Mouse (Mus musculus) heart, embryonic 13.5 days (tissue): ENCODE data around the gene Tmub2. TPM values are rescaled to one million over a fixed set of nuclear protein-coding genes. Genes with fewer than 3 reads are reported as not detected.
A peak's percentile ranks its signal among the peaks of the same experiment; 100 is the strongest.

Source experiments
- ATAC-seq: fragments of 200-750 bp; cut with Nextera tagmentation; 2 replicates; pipeline ENCODE4 v1.8.0; 2017; ENCODE audit warnings: moderate TSS enrichment; ENCODE audit not compliant: insufficient number of reproducible peaks, low FRiP score, low TSS enrichment; ENCODE audit errors: extremely low read depth
- H3K27ac ChIP-seq: fragments of 300-500 bp; sonication (generic); replicated peaks from 2 replicates; pipeline ENCODE4 v1.5.1; 2015; ENCODE audit warnings: moderate library complexity, mild to moderate bottlenecking, inconsistent platforms
- H3K27me3 ChIP-seq: fragments of 300-500 bp; sonication (generic); replicated peaks from 2 replicates; pipeline ENCODE4 v1.6.1; 2015; ENCODE audit warnings: mild to moderate bottlenecking, inconsistent platforms
- H3K36me3 ChIP-seq: fragments of 300-500 bp; sonication (generic); 2 replicates; pipeline ENCODE4 v1.6.1; 2015; ENCODE audit warnings: mild to moderate bottlenecking, inconsistent platforms
- H3K4me1 ChIP-seq: fragments of 300-500 bp; sonication (generic); 2 replicates; pipeline ENCODE4 v1.6.1; 2015; ENCODE audit warnings: inconsistent platforms
- H3K4me2 ChIP-seq: fragments of 300-500 bp; sonication (generic); 2 replicates; pipeline ENCODE4 v1.6.1; 2015; ENCODE audit warnings: inconsistent platforms, mild to moderate bottlenecking, moderate library complexity
- H3K4me3 ChIP-seq: fragments of 300-500 bp; sonication (generic); 2 replicates; pipeline ENCODE4 v1.5.1; 2015; ENCODE audit warnings: moderate library complexity, mild to moderate bottlenecking, inconsistent platforms
- H3K9ac ChIP-seq: fragments of 300-500 bp; sonication (generic); 2 replicates; pipeline ENCODE4 v1.6.1; 2015; ENCODE audit warnings: inconsistent platforms, mild to moderate bottlenecking, moderate library complexity
- H3K9me3 ChIP-seq: fragments of 300-500 bp; sonication (generic); 2 replicates; pipeline ENCODE4 v1.6.1; 2016; ENCODE audit warnings: inconsistent platforms
- whole genome bisulfite sequencing: fragments of 180-500 bp; shearing (Covaris S2); methylation state at CpG from one replicate; pipeline ENCODE4 v1.1.7; 2015; ENCODE audit warnings: mixed read lengths; 5-methylcytosine and 5-hydroxymethylcytosine counted together
- polyA plus RNA-seq: library from polyadenylated mRNA; unstranded; fragments of >200 nt; fragmentation: Nextera tagmentation; extraction: Ambion mirVana; gene quantifications from 2 replicates; pipeline ENCODE4 v1.2.1, GENCODE M21; 2015

Tmub2 gene
- polyA plus RNA-seq, 1 experiment from 2014 or later = 36.8 TPM

DNA sequence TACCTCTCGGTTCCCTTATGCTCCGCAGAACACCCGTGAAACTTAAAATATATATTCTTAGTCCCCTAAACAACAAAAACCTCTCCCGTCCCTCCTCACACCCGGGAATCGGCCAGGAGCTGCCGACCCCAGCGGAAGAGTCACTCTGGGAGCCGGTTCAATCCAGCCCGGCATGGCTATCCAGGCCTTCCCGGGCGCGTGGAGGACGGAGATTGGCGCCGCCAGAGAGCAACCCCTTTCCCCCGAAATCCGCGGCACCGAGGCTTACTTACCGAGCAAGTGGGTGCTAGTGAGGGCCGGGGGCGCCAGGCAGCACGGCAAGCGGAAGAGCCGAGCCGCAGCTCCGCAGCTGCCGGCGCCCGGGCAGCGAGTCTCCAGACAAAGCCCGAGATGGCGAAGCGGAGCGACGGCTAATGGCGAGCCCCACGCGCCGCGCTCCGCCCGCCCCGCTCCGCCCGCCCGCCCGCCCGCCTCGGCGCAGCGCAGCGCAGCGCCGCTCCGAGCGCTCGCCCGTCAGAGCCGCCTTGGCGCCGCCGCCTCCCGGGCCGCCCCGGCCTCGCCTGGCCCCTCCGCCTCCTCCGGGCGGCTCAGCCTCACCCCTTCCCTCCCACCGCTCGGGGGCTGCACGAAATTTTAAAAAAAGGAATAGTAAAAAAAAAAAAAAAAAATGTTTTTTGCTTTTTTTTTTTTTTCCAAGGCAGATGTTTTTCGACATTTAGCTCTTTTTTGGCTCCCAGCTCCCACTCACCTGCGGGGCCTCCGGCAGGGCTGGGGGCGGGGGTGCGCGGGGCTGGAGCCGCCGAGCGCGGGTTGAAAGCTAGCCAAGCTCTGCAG, 34.1 kb downstream of the Tmub2 start:
- H3K27me3 ChIP-seq = 0 out of 2 replicates have a peak, but pooled peaks cover 8% of the 10 kb centered on the region
- ATAC-seq = 0 out of 2 replicates have a peak, but pooled peaks have one; percentile 5

DNA sequence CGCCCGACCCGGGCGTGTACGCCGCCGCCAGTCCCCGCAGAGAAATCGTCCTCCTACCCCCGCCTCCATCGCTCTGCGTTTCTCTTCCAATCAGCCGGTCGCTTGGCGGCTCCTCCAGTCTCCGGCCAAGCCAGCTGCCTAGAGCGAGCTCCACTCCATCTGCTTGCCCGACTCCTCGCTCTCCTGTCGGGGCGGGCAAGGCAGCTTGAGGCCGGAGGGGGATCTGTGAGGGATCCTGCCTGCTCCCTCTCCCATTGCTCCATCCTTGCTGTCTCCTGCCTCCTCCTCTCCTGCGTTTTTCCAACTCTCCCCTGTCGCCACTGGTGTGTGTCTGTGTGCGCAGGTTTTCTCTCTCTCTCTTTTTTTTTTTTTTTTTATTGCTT, 34.7 kb downstream of the Tmub2 start, which contains the start of gene Ubtf:
TSS of gene Ubtf (minus strand) at position 333 of the 383 bp plus-strand sequence.
- H3K36me3 ChIP-seq = peaks cover 14% of the 10 kb centered on the region
- ATAC-seq = no peak
- peak within 1 kb of the TSS; percentile 100 for H3K9ac ChIP-seq
- peak within 1 kb of the TSS; percentile 100 for H3K4me3 ChIP-seq
- peak within 1 kb of the TSS; percentile 99 for H3K27ac ChIP-seq
- WGBS = 0% methylated on average over 25 of the region's 25 CpGs
- peak within 1 kb of the TSS; percentile 86 for H3K4me2 ChIP-seq
- H3K4me1 ChIP-seq = peaks cover 26% of the 10 kb centered on the region
- H3K9me3 ChIP-seq = no peaks in the 10 kb centered on the region
- 0 out of 2 replicates have a peak, but pooled peaks cover 8% of the 10 kb centered on the region for H3K27me3 ChIP-seq

More for the DNA sequence above, 34.1 kb downstream of the Tmub2 start:
- Histone ChIP-seq H3K4me3 (peak overlapping the region; percentile 100), H3K9me3 (no peaks in the 10 kb centered on the region), H3K27ac (peak overlapping the region; percentile 99), H3K9ac (peak overlapping the region; percentile 100), H3K36me3 (peaks cover 20% of the 10 kb centered on the region), H3K4me1 (peaks cover 26% of the 10 kb centered on the region), H3K4me2 (peak overlapping the region; percentile 86)
- under 1% methylated on average over 81 of the region's 84 CpGs for WGBS

DNA sequence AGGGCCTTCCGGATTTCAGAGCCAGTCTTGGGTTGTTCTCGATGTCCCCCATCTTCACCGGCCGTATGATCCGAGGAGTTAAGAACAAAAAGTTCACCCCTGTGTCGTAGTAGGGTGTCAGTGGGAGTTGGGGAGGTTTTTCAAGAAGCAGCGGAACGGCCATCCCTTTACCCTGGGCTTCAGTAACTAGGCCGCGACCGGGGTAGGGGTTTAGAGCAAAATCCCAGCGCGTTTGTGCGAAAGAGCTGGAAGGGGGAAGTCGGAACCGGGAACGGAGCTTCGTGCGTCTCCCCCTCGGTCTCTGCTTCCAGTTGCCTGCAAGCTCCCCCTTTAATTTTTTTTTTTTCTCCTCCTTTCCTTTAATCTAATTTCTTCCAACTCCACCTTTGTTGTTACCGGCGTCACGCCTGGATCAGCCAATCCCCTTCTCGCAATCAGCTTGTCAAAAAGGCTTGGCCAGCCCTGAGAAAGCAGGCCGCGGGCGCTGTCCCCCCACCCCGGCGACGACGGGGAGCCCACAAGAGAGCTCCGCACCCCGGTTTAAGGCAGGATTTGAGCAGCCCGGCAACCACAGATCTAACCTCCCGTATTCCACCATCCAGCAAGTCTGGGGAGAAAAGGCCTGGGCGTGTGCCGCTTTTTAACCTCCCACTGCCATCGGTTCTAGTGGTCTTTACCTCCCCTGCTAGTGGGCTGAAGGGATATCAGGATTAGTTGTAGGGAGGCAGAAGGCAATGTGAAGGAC, 35.4 kb downstream of the Tmub2 start:
- no peak for ATAC-seq
- WGBS = under 1% methylated on average over 38 of the region's 38 CpGs
- H3K4me3 ChIP-seq = peak overlapping the region; percentile 100
- H3K27me3 ChIP-seq = 0 out of 2 replicates have a peak, but pooled peaks cover 8% of the 10 kb centered on the region
- H3K27ac ChIP-seq = peak overlapping the region; percentile 99
- peaks cover 7% of the 10 kb centered on the region for H3K36me3 ChIP-seq
- H3K4me2 ChIP-seq = peak overlapping the region; percentile 86
- peaks cover 24% of the 10 kb centered on the region for H3K4me1 ChIP-seq
- H3K9ac ChIP-seq = peak overlapping the region; percentile 100
- no peaks in the 10 kb centered on the region for H3K9me3 ChIP-seq

DNA sequence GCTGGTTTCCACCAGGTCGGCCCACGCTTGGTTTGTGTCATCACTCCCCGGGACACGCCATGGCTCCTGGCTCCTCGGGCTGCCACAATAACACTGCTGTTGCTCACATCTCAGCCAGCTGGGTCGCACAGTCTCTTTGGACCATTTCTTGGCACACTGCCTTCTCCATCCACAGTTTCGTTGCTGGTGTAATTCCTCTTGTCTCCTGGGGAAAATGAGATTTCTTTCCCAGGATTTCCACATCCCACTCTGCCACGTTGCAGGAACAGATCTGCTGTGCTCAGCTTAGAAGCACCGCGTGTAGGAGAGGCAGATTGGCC, 35.9 kb downstream of the Tmub2 start:
- peak overlapping the region; percentile 100 for H3K9ac ChIP-seq
- WGBS = 11% methylated on average over 10 of the region's 10 CpGs
- ATAC-seq = no peak

DNA sequence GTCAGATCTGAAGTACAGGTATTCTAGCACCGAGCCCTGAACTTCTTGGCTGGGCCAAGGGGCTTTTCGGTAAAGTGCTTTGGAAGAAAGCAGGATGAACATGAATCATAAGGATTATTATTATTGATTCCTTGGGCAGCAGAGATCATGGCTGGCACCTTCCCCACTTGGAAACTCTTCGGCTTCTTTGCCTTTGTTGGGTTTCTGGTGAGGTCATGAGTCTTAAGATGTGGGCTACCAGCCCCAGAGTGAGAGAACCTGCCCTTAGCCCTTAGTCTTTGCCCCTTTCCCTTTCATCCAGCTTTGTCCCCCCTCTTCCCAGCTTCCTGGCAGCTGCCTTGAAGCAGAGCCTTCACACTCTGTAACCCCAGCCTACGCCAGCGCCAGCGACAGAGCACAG, 37.2 kb downstream of the Tmub2 start:
- ATAC-seq = no peak
- H3K4me3 ChIP-seq = no peak overlapping the region
- no peaks in the 10 kb centered on the region for H3K9me3 ChIP-seq
- 0 out of 2 replicates have a peak, but pooled peaks cover 8% of the 10 kb centered on the region for H3K27me3 ChIP-seq
- no peaks in the 10 kb centered on the region for H3K36me3 ChIP-seq
- H3K4me1 ChIP-seq = peaks cover 10% of the 10 kb centered on the region
- H3K9ac ChIP-seq = no peak overlapping the region
- H3K27ac ChIP-seq = no peak overlapping the region
- no peak overlapping the region for H3K4me2 ChIP-seq
- 65% methylated on average over 6 of the region's 6 CpGs for WGBS

More for the DNA sequence above, 35.9 kb downstream of the Tmub2 start:
- Histone ChIP-seq H3K4me3 (peak overlapping the region; percentile 100), H3K4me1 (peaks cover 18% of the 10 kb centered on the region), H3K36me3 (peaks cover 1% of the 10 kb centered on the region), H3K9me3 (no peaks in the 10 kb centered on the region), H3K27ac (peak overlapping the region; percentile 99), H3K27me3 (0 out of 2 replicates have a peak, but pooled peaks cover 8% of the 10 kb centered on the region), H3K4me2 (peak overlapping the region; percentile 86)

- Histone ChIP-seq H3K27me3 (0 out of 2 replicates have a peak, but pooled peaks cover 8% of the 10 kb centered on the region), H3K4me1 (peaks cover 10% of the 10 kb centered on the region), H3K4me2 (no peak overlapping the region), H3K9ac (no peak overlapping the region), H3K27ac (no peak overlapping the region), H3K9me3 (no peaks in the 10 kb centered on the region), H3K36me3 (no peaks in the 10 kb centered on the region), H3K4me3 (no peak overlapping the region)
- no peak for ATAC-seq
- 72% methylated on average over 1 of the region's 1 CpGs for WGBS
Observed at GRCm38 (mm10) chr11:102323516-102323915, 38.8 kb downstream of the Tmub2 start.

- ATAC-seq = no peak
- Histone ChIP-seq H3K27me3 (0 out of 2 replicates have a peak, but pooled peaks cover 5% of the 10 kb centered on the region), H3K4me2 (no peak overlapping the region), H3K27ac (no peak overlapping the region), H3K9ac (no peak overlapping the region), H3K36me3 (no peaks in the 10 kb centered on the region), H3K9me3 (no peaks in the 10 kb centered on the region), H3K4me1 (no peaks in the 10 kb centered on the region), H3K4me3 (no peak overlapping the region)
- WGBS = 56% methylated on average over 5 of the region's 5 CpGs
Observed at GRCm38 (mm10) chr11:102327250-102327649, 42.5 kb downstream of the Tmub2 start.

GRCm38 (mm10) chr11:102327839-102328238, 43.1 kb downstream of the Tmub2 start:
- Histone ChIP-seq H3K4me1 (no peaks in the 10 kb centered on the region), H3K36me3 (no peaks in the 10 kb centered on the region), H3K9ac (no peak overlapping the region), H3K9me3 (no peaks in the 10 kb centered on the region), H3K4me3 (no peak overlapping the region), H3K27ac (no peak overlapping the region), H3K4me2 (no peak overlapping the region), H3K27me3 (0 out of 2 replicates have a peak, but pooled peaks cover 5% of the 10 kb centered on the region)
- no peak for ATAC-seq
- 64% methylated on average over 7 of the region's 7 CpGs for WGBS

- Histone ChIP-seq H3K4me1 (no peaks in the 10 kb centered on the region), H3K9me3 (no peaks in the 10 kb centered on the region), H3K4me2 (no peak overlapping the region), H3K9ac (no peak overlapping the region), H3K36me3 (no peaks in the 10 kb centered on the region), H3K27me3 (no peaks in the 10 kb centered on the region), H3K27ac (no peak overlapping the region), H3K4me3 (no peak overlapping the region)
- ATAC-seq = no peak
Observed at GRCm38 (mm10) chr11:102329518-102329917, 44.8 kb downstream of the Tmub2 start.

DNA sequence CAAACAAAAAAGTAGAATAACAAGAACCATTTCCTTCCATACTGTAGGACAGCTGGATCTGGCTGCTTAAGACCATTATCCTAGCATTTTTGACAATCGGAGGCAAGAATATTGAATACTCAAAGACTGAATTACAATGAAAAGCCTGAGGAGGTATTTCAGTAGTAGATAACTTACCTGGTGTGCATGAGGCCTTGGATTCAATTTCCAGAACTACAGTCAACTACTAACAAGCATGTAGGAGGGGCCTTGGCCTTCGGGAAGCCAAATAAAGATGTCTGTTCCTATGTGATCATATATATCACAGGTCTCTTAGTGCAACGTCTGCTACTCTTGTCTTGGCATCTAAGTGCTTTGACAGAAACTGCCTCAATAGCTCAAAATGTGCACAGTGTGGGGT, 45.3 kb downstream of the Tmub2 start:
- peaks cover 5% of the 10 kb centered on the region for H3K4me1 ChIP-seq
- no peaks in the 10 kb centered on the region for H3K36me3 ChIP-seq
- H3K9ac ChIP-seq = no peak overlapping the region
- WGBS = 65% methylated on average over 3 of the region's 3 CpGs
- no peaks in the 10 kb centered on the region for H3K27me3 ChIP-seq
- H3K4me3 ChIP-seq = no peak overlapping the region
- H3K9me3 ChIP-seq = no peaks in the 10 kb centered on the region
- H3K4me2 ChIP-seq = no peak overlapping the region
- no peak overlapping the region for H3K27ac ChIP-seq
- ATAC-seq = no peak

DNA sequence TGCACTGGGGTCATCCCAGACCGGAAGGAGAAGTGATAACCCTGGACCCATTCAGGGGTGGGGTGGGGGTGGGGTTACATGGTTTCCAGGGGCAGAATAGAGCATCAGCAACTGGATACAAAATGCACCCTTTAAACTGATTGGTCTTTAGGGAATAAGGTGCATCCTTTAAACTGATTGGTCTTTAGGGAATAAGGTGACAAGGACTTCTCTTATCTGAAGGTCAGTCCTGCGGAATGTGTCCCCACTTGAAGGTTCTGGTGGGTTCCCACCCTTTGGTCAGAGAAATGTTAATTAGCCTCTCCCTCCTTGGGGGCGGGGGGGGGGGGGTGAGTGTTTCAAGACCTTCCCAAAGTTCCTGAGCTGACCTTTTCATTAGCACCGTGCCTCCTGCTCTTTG, 47.1 kb downstream of the Tmub2 start:
- no peak for ATAC-seq
- no peak overlapping the region for H3K4me2 ChIP-seq
- peaks cover 10% of the 10 kb centered on the region for H3K4me1 ChIP-seq
- H3K36me3 ChIP-seq = no peaks in the 10 kb centered on the region
- no peaks in the 10 kb centered on the region for H3K9me3 ChIP-seq
- H3K27ac ChIP-seq = no peak overlapping the region
- 29% methylated on average over 4 of the region's 4 CpGs for WGBS
- H3K4me3 ChIP-seq = no peak overlapping the region
- H3K9ac ChIP-seq = no peak overlapping the region
- H3K27me3 ChIP-seq = no peaks in the 10 kb centered on the region
